Mouse (Mus musculus) megakaryocyte, embryonic 14.5 days (primary cell): ENCODE results near the gene Qsox2.

Experiments
- FLI1 ChIP-seq: IDR thresholded peaks from 2 replicates; pipeline ENCODE4 v1.6.1; 2012; ENCODE audit warnings: low read length, inconsistent platforms, mixed read lengths
- GATA1 ChIP-seq: IDR thresholded peaks from 3 replicates; pipeline ENCODE4 v1.6.1; 2012; ENCODE audit warnings: mixed read lengths, low read length, inconsistent platforms, borderline replicate concordance

DNA sequence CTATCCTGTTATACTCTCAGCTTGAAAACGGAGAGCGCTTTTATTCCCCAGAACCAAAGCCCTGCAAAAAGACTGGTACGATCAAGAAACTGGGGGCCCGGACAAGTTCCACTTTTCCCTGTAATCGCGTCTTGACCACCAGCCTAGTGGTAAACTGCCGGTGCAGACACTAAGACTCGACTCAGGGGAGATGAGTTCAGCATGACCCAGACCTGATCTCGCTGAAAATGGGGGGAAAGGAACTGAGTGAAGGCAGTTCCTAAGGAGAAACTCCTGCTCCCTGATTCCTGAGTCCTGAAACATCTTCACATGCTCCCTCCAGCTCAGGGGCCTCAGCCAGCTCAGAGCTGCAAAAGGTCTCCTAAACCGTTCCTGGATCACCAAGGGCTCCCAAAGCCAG lies 31.6 kb downstream of the Qsox2 start:
- TF ChIP-seq GATA1 (no peak), FLI1 (no peak)
